Mouse (Mus musculus): ENCODE measurements around the gene Gpr84.
A peak's percentile ranks its signal among the peaks of the same experiment; 100 is the strongest.
"Not testable (repeated sequence)": the region's sequence is repeated elsewhere in the genome, so short reads cannot be mapped to it uniquely, and the experiment has no call there.

Gpr84 gene

GRCm38 (mm10) chr15:103281465-103282205, 28.8 kb downstream of the Gpr84 start:
- DNase-seq: no peak

GRCm38 (mm10) chr15:103280817-103281464, 29.5 kb downstream of the Gpr84 start:
- DNase-seq: peak; percentile 65

- peak; percentile 59 for DNase-seq
Observed at GRCm38 (mm10) chr15:103279750-103280149, 30.7 kb downstream of the Gpr84 start.

GRCm38 (mm10) chr15:103277949-103278348, 32.5 kb downstream of the Gpr84 start:
- no peak for DNase-seq

- not testable (repeated sequence) for DNase-seq
Observed at GRCm38 (mm10) chr15:103275943-103276342, 34.5 kb downstream of the Gpr84 start.

- DNase-seq: peak; percentile 99
Observed at GRCm38 (mm10) chr15:103272419-103273279, 37.8 kb downstream of the Gpr84 start, which contains the start of gene Copz1. Copz1 (plus strand) TSS chr15:103272714.

GRCm38 (mm10) chr15:103268903-103269302, 41.5 kb downstream of the Gpr84 start:
- no peak for DNase-seq

GRCm38 (mm10) chr15:103264794-103265193, 45.6 kb downstream of the Gpr84 start:
- DNase-seq: no peak

GRCm38 (mm10) chr15:103259989-103260388, 50.4 kb downstream of the Gpr84 start:
- DNase-seq: peak; percentile 56

GRCm38 (mm10) chr15:103259162-103259561, 51.2 kb downstream of the Gpr84 start:
- DNase-seq: no peak

Measured in lung, postnatal 36 days (tissue).